Mouse (Mus musculus) adrenal gland, adult 8-10 months (tissue): ENCODE results near the gene Dscaml1. TPM values are rescaled to one million over a fixed set of nuclear protein-coding genes. Genes with fewer than 3 reads are reported as not detected.
"Not testable (repeated sequence)": the region's sequence is repeated elsewhere in the genome, so short reads cannot be mapped to it uniquely, and the experiment has no call there.

Experiments
- DNase-seq: peaks from one replicate; pipeline ENCODE4 v3.0.0; 2022
- total RNA-seq, 4 experiments: library from RNA; stranded (reverse); gene quantifications; 2 replicates each; pipeline ENCODE4 v1.2.4; 2022

Dscaml1 gene
- total RNA-seq, 4 experiments from 2014 or later: 1.7 to 3.7 (median 2.6) TPM

GRCm38 (mm10) chr9:45699171-45699570 is 272.7 kb downstream of the Dscaml1 start:
- DNase-seq: no peak

- no peak for DNase-seq
Observed at GRCm38 (mm10) chr9:45703236-45703635, 276.8 kb downstream of the Dscaml1 start.

DNA sequence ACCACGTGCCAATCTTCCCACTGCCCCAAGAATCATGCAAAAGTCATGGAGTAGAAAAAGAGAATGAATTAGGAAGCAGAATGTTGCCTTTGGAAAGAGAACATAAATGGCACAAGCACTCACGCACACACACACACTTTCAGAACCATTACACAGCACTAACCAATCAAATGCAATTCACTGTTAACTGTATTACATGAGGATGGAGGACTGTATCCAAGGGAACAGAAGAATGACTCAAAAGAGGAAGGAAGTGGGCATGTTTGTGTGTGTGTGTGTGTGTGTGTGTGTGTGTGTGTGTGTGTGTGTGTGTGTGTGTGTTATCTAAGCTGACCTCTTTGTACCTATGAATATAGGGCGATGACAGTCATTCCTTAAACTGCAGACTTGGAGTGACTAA is 278.0 kb downstream of the Dscaml1 start:
- DNase-seq: no peak

- no peak for DNase-seq
Observed at GRCm38 (mm10) chr9:45710300-45710699, 283.9 kb downstream of the Dscaml1 start.

GRCm38 (mm10) chr9:45715387-45715786 is 289.0 kb downstream of the Dscaml1 start:
- DNase-seq: no peak

GRCm38 (mm10) chr9:45719997-45720396 is 293.6 kb downstream of the Dscaml1 start:
- no peak for DNase-seq

- DNase-seq: no peak
Observed at GRCm38 (mm10) chr9:45731851-45732250, 305.4 kb downstream of the Dscaml1 start.

DNA sequence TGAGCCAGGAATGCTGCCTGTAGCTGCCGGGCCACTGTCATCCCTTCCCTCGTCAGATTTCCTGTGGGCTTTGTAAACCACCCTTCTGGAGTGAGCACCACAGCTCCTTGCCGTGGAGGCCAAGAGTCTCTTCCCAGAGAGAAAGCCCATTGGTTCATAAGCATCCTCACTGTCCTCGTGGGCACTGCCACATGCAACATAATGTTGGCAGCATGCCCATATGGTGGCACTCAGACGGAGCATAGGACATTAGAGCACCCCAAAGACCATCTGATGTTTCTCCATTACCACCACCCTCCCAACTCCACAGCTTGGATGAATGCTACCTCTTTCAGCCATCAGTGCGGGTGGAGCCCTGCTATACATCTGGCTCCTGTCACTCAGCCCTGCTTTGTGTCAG is 306.8 kb downstream of the Dscaml1 start:
- no peak for DNase-seq

- DNase-seq: peak; percentile 12
Observed at GRCm38 (mm10) chr9:45739001-45739701, 312.7 kb downstream of the Dscaml1 start.

GRCm38 (mm10) chr9:45739702-45740583 is 313.5 kb downstream of the Dscaml1 start:
- DNase-seq: peak; percentile 49

GRCm38 (mm10) chr9:45740584-45740980 is 314.2 kb downstream of the Dscaml1 start:
- DNase-seq: no peak

DNA sequence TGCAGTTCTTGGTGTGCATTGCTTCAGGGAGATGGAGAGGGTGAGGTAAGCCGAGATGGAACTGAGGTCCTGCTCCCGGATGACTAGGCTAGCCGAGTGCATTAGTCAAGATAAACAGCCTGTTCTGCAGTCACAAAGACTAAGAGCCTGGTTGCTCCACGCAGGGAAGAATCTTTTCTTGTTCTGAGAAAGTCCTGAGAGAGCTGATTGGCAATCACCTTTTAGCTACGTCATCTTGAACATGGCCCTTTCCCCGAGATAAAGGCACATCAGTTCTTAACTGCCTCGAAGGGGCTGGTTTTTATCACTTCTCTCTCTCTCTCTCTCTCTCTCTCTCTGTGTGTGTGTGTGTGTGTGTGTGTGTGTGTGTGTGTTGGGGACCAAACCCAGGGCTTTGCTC is 319.0 kb downstream of the Dscaml1 start:
- no peak for DNase-seq

- no peak for DNase-seq
Observed at GRCm38 (mm10) chr9:45749917-45750316, 323.5 kb downstream of the Dscaml1 start.

- DNase-seq: peak; percentile 21
Observed at GRCm38 (mm10) chr9:45754452-45755091, 328.1 kb downstream of the Dscaml1 start.

DNA sequence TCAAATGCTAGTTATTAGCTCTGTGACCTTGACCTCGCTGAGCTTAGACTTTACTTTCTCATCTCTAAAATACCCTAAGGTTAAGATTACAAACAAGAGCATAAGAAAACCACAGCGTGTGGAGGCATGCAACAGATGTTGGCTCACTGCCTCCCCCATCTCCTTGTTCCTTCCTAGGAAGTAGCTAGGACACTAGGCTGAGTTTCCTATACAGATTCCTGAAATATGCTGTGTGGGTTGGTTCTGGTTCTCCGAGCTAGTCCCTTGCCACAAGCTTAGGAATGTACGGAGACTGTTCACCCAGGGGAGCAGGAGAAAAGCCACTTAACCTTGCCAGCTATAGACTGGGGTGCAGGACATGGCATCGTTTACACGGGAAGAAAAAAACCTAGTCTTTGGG is 339.8 kb downstream of the Dscaml1 start:
- DNase-seq: no peak

DNA sequence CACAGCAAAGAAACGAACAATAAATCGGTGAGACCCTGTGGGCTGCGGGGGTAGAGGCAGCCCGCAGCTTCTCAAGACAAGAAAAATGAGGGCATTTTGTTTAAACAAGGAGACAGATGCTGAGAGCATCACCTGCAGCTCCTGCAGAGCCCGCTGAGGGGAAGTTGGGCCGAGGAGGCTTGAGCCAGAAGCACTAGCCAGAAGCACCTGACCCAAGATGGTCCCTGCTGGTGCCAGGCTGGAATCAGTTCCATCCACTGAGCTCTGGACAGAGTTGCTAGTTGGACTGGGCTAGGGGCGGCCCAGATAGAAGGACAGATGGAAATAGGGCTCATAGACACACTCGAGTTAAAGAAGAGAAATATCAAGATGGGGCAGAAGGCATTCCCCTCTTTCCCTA is 340.7 kb downstream of the Dscaml1 start:
- DNase-seq: no peak

DNA sequence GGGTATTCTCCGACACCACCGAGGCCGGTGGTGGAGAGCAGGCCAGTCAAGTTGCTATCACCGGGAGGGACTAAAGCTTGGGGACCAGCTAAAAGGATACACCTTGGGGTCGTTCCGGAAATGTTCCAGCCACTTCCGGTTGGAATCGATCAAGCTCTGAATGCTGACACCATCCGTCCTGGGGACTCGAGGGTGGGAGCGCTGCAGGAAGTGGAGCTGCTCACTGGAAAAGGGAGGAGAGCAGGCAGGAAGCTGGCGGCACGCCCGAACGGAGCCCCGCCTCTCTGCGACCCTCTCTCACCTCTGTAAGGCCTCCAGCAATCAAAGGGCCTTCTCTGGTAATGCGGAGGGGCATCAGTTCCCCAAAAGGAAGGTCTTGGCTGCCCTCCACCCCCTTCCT is 342.0 kb downstream of the Dscaml1 start:
- DNase-seq: no peak

GRCm38 (mm10) chr9:45769596-45769995 is 343.2 kb downstream of the Dscaml1 start:
- DNase-seq: no peak

GRCm38 (mm10) chr9:45774088-45774487 is 347.7 kb downstream of the Dscaml1 start:
- DNase-seq: no peak

DNA sequence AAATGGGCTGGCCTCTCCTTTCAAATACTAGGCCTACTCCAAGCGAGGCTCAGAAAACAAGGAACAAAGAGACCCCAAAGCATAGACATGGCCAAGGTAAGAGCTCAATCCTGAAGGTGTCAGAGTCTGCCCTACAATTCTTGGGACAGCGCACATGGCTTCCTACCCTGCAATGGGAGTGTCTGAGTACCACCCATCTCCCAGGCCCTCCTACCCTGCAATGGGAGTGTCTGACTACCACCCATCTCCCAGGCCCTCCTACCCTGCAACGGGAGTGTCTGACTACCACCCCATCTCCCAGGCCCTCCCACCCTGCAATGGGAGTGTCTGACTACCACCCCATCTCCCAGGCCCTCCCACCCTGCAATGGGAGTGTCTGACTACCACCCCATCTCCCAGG is 349.7 kb downstream of the Dscaml1 start:
- DNase-seq: not testable (repeated sequence)

- no peak for DNase-seq
Observed at GRCm38 (mm10) chr9:45779201-45779600, 352.8 kb downstream of the Dscaml1 start.

- DNase-seq: no peak
Observed at GRCm38 (mm10) chr9:45783249-45784069, 357.0 kb downstream of the Dscaml1 start.
